Mouse (Mus musculus) MN1 (cell line): ENCODE results near the gene Tbc1d10b.

Source experiments
- DNase-seq: peaks from one replicate; pipeline ENCODE4 v3.0.0-alpha.2; 2016; ENCODE audit warnings: low spot score

The Tbc1d10b gene

DNA sequence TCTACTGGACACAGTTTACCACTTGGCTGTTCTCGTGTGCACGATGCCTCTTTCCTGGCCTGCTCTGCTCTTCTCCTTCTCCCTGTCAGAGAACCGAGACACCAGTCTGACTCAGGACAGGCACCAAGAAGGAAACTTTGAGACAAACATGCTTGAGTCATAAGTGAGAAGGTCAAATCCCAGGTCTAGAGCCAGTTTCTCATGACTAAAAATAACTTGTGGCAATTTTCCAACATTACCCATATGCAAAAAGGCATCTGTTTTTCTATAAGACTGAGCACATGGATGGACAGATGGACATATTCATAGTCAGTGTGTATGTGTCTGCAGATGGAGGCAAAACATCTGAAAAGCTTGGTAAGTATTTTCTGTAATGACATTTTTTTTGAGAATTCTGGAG is 54.8 kb downstream of the Tbc1d10b start:
- peak; percentile 33 for DNase-seq

DNA sequence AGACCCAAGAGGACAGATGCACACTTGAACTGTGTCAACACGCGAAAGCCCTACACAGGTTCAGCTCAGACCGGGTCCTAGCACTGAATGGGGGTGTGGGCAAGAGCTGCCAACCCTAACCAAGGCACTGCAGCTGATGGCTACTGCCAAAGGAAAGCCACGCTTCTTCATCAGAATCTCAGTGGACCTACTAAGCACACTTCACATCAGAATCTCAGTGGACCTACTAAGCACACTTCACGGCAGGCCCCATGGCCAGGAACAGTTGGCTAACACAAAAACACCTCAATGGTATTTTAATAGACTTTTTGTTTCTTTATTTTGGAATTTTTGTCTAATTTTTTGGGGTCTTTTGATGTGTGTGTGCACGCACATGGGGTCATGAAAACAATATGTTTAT is 55.8 kb downstream of the Tbc1d10b start:
- no peak for DNase-seq

DNA sequence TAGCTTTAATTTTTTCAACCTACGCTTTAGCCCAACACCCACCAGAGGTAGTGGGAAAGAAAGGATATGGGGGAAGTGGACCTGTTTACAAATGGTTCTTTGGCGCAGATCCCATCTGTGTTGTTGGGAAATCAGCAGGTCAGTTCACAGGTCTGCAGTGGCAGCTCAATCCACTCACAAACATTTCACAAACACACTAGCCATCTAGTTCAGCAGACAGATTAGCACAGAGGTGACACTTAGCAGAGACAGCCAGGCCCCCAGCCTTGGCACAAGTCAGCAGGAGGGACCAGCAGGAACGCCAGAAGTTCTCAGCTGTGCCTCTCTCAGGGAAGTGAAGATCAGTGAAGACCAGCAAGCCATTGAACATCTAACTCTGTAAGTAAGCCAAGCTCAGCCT is 60.4 kb downstream of the Tbc1d10b start:
- DNase-seq = no peak
